Mouse (Mus musculus) heart, postnatal 0 days (tissue): ENCODE measurements around the gene Rbfox1.

Experiments
- CTCF ChIP-seq: IDR thresholded peaks from 2 replicates; pipeline ENCODE4 v1.5.1; 2016; ENCODE audit warnings: antibody characterized with exemption, control low read depth, low read depth
- EP300 ChIP-seq: IDR thresholded peaks from 2 replicates; pipeline ENCODE4 v1.6.1; 2016; ENCODE audit warnings: antibody characterized with exemption, low read depth

DNA sequence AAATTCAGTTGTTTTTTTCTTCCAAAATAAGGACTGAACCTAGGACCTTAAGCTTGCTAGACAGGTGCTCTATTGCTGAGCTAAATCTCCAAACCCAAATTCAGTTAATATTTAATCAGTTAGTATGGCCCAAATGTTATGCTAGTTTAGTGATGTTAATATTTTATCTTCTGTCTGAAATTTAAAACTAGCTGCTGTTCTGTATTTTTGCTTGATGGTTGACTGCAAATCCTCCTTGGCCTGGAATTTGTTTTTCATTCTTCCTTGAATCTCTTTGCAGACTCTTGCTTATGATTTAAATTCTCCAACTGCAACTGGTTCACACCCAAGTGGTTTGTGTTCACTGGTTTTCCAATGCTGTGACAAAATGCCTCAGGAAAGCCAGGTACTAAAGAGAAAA lies 121.8 kb downstream of the Rbfox1 start:
- TF ChIP-seq CTCF, result no peak
- TF ChIP-seq EP300, result no peak
